Comparison of ENCODE assay signal across 8 mouse cellular contexts in genomic region chr3:34081929-34082328, GRCm38 (mm10). TPM values are rescaled to one million over a fixed set of nuclear protein-coding genes. Genes with fewer than 3 reads are reported as not detected.
DNase-seq lines count a peak whose midpoint lies in the region; ATAC-seq and TF ChIP-seq lines count a peak whose summit lies in the region.

No protein-coding gene starts in this region.

- H3K4me2 ChIP-seq in neural tube, embryonic 11.5 days (ENCODE audit: low read depth), result peak overlapping the region; percentile 53
- peak overlapping the region; percentile 70 for H3K4me2 ChIP-seq in limb, embryonic 14.5 days (replicated peaks; ENCODE audit: low read depth, low read length, severe bottlenecking)
- peak overlapping the region; percentile 61 for H3K4me2 ChIP-seq in stomach, embryonic 15.5 days

- no peaks in the 10 kb centered on the region for H3K27me3 ChIP-seq in neural tube, embryonic 11.5 days (ENCODE audit: control insufficient read depth, insufficient read depth, low read length)
- H3K27me3 ChIP-seq in limb, embryonic 14.5 days (ENCODE audit: control insufficient read depth, insufficient read depth, low read length), result no peaks in the 10 kb centered on the region
- no peaks in the 10 kb centered on the region for H3K27me3 ChIP-seq in stomach, embryonic 15.5 days (replicated peaks)

- no peak for TF ChIP-seq POLR2A in limb, embryonic 14.5 days (IDR thresholded peaks at IDR 0.05; ENCODE audit: borderline replicate concordance, extremely low read depth, insufficient read depth, insufficient read length)

- WGBS in neural tube, embryonic 11.5 days, result 93% methylated on average over 3 of the region's 3 CpGs
- 88% methylated on average over 3 of the region's 3 CpGs for WGBS in limb, embryonic 14.5 days
- 83% methylated on average over 3 of the region's 3 CpGs for WGBS in stomach, embryonic 15.5 days

- no peak overlapping the region for H3K27ac ChIP-seq in neural tube, embryonic 11.5 days (ENCODE audit: low read depth, low read length)
- H3K27ac ChIP-seq in limb, embryonic 14.5 days (replicated peaks; ENCODE audit: low read depth, low read length), result no peak overlapping the region
- H3K27ac ChIP-seq in stomach, embryonic 15.5 days, result no peak overlapping the region

- peak; percentile 39 for DNase-seq in cerebellum, adult 9-10 months
- DNase-seq in cerebellum, postnatal 36 days, result no peak
- DNase-seq in neural tube, embryonic 11.5 days (ENCODE audit: low spot score), result no peak
- DNase-seq in neural tube, embryonic 10.5 days (ENCODE audit: extremely low spot score, low spot score), result no peak
- DNase-seq in limb, embryonic 14.5 days (ENCODE audit: low spot score), result no peak
- DNase-seq in embryo, embryonic 9.5 days (ENCODE audit: extremely low spot score), result no peak
- no peak for DNase-seq in urinary bladder, postnatal 10 days (ENCODE audit: low spot score)

- ATAC-seq in neural tube, embryonic 11.5 days (ENCODE audit: insufficient read depth, low FRiP score, low TSS enrichment), result no peak
- ATAC-seq in limb, embryonic 14.5 days (ENCODE audit: low FRiP score, low read depth), result no peak
- ATAC-seq in stomach, embryonic 15.5 days (ENCODE audit: insufficient read depth, low FRiP score, low read depth), result no peak

- no peak overlapping the region for H3K9ac ChIP-seq in neural tube, embryonic 11.5 days (ENCODE audit: low read length)
- peak overlapping the region; percentile 76; the same call in 1 of the 2 replicates for H3K9ac ChIP-seq in limb, embryonic 14.5 days (ENCODE audit: low read depth, low read length, severe bottlenecking)
- H3K9ac ChIP-seq in stomach, embryonic 15.5 days, result no peak overlapping the region

- no peaks in the 10 kb centered on the region; the same call in 1 of the 2 replicates for H3K36me3 ChIP-seq in neural tube, embryonic 11.5 days (ENCODE audit: control insufficient read depth, insufficient read depth, low read length)
- H3K36me3 ChIP-seq in limb, embryonic 14.5 days (ENCODE audit: control insufficient read depth, insufficient read depth, low read length), result peaks cover 6% of the 10 kb centered on the region
- 0 out of 2 replicates have a peak, but pooled peaks cover 3% of the 10 kb centered on the region for H3K36me3 ChIP-seq in stomach, embryonic 15.5 days

- no peak overlapping the region for H3K4me3 ChIP-seq in neural tube, embryonic 11.5 days (ENCODE audit: low read depth, low read length)
- H3K4me3 ChIP-seq in limb, embryonic 14.5 days (replicated peaks; ENCODE audit: low read length), result peak overlapping the region; percentile 60
- peak overlapping the region; percentile 66; the same call in 1 of the 2 replicates for H3K4me3 ChIP-seq in stomach, embryonic 15.5 days (replicated peaks)

- H3K9me3 ChIP-seq in neural tube, embryonic 11.5 days (ENCODE audit: control insufficient read depth, low read length), result no peaks in the 10 kb centered on the region
- H3K9me3 ChIP-seq in limb, embryonic 14.5 days (ENCODE audit: control insufficient read depth, low read length), result no peaks in the 10 kb centered on the region
- no peaks in the 10 kb centered on the region for H3K9me3 ChIP-seq in stomach, embryonic 15.5 days

- H3K4me1 ChIP-seq in neural tube, embryonic 11.5 days (ENCODE audit: control insufficient read depth, insufficient read depth, low read length), result peaks cover 5% of the 10 kb centered on the region; the same call in 1 of the 2 replicates
- peaks cover 13% of the 10 kb centered on the region for H3K4me1 ChIP-seq in limb, embryonic 14.5 days (ENCODE audit: control insufficient read depth, insufficient read depth, low read length)
- H3K4me1 ChIP-seq in stomach, embryonic 15.5 days, result peaks cover 4% of the 10 kb centered on the region; the same call in 1 of the 2 replicates

RNA-seq across cellular contexts. Expression of gene Dnajc19, which starts 0.8 kb away (rescaled TPM):
- 163 and 171 TPM in 2 replicates for polyA plus RNA-seq in neural tube, embryonic 11.5 days (2014; fragmentation: Nextera tagmentation; extraction: Ambion mirVana)
- 66.7 and 91.5 TPM in 2 replicates for polyA plus RNA-seq in limb, embryonic 14.5 days (2012; rRNA removed)
- polyA plus RNA-seq in limb, embryonic 14.5 days (2014; fragmentation: Nextera tagmentation; extraction: Ambion mirVana), result 138 and 148 TPM in 2 replicates
- polyA plus RNA-seq in stomach, embryonic 15.5 days (2015; fragmentation: Nextera tagmentation; extraction: Ambion mirVana), result 148 and 160 TPM in 2 replicates
